Mouse (Mus musculus): ENCODE results near the gene Mbtps1.

Mbtps1 gene

DNA sequence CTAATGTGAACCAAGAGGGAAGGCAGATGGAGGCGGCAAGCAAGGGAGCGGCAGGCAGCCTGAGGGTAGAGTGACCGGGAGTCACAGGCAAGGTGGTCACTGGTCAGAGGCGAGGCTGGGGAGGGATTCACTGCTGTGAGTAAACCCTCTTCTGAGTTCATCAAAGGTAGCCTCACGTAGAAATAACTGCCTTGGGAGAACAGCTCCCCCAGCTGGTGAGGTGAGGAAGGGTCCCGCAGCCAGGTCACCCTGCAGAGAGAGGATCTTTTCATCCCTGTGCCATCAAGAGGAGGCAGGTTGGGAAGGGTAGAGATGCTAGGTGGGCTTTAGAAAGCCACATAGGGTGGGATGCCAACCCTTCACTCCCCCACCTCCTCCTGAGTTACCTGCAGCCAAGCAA lies 61.7 kb downstream of the Mbtps1 start:
- no peak for DNase-seq

DNA sequence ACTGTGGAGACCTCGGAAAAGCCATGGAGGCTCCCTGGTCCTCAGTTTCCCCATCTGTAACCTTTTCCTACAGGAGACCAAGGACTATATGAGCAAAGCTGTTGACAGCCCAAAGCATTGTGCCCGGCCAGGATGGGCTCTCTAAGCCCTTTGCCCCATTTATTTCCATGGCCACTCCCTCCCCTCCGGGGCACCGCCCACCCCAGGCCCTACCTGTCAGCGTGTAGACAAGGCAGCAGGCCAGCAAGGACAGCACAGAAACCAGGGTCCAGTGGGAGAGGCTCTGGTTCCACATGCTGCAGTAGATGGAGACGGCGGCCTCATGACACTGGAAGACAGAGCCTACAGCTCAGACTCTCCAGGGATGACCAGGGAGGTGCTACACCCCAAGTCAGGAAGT lies 71.4 kb downstream of the Mbtps1 start:
- DNase-seq = no peak

DNA sequence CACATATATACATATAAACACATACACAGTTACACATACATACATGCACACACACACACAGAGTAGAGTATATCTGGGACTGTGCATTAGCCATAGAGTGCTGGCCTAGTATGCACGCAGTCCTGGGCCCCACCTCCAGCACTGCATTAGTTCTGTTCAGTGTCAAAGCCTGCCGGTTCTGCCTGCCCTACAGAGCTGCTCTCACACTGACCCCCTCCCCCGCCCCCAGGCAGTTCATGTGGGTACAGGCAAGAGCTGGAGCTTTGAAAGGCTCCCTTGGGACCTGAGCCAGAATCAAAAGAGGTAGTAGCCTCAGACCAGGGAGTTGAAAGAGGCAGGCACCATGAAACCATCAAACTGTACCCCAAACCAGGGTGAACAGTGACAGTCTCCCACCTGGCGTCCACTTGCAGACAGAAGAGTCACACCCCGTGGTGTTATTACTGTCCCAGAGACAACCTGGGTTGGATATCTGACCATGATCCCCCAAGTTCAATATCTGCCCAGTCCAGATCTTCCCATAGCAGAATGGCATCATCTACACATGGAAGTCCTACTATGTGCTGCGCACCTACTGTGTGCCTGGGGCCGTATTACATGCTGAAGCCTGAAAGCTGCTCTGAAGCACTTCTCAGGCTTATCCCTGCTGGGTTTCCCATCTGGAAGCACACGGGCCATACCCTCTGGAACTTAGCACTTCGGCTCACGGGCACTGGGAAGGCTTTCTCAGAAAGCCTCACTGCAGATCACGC lies 74.2 kb downstream of the Mbtps1 start:
- DNase-seq = no peak

DNA sequence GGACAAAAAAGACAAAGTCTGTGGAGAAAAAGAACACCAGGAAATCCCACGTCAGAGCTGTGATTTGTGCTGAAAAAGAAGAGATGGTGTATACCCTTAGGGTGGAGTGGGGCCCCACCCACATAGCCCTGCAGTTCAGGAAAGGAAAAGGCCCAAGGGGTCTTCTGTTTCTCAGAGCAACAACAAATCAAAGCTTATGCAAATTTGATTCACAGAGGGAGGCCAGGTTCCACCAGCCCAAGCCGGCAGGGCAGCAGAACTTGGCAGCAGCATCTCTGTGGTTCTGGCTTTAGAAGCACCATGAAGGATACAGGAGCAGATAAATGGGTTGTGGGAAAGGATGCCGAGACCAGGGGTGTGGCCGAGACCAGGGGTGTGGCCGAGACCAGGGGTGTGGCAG lies 79.9 kb downstream of the Mbtps1 start:
- DNase-seq = no peak

DNA sequence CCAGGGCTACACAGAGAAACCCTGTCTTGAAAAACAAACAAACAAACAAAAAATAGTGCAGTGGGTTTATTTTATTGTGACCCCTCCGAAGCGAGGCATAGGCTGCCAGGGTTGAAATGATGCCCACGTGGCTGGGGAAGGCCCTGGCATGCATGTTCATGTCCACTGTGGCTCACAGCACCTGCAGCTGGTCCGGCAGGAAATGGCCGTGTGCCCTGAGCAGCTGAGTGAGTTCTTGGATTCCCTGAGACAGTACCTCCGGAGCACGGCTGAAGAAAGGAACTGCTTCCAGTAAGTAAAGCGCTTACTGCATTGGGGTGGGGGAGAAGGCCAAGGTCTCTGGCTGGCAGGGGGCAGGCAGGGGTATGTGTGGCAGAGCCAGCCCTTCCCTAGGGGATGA lies 90.4 kb downstream of the Mbtps1 start:
- DNase-seq = no peak

DNA sequence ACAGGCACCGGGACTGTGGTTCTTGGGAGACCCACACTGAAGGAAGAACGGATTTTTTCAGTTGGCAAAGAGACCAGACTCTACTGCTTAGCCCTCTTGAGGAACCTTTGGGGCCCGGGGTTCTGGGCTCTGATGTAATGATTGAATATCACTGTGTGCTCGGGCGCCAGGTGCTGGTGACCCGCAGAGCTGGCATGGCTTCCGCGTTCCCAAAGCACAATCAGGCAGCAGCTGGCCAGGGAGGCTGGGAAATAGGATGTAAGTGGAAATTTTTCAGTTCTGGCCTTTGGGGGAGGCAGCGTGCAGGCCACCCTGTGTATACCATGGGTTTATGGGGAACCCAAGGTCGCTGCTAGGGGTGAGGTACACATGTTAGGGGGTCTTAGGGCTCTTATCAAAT lies 91.7 kb downstream of the Mbtps1 start:
- no peak for DNase-seq

DNA sequence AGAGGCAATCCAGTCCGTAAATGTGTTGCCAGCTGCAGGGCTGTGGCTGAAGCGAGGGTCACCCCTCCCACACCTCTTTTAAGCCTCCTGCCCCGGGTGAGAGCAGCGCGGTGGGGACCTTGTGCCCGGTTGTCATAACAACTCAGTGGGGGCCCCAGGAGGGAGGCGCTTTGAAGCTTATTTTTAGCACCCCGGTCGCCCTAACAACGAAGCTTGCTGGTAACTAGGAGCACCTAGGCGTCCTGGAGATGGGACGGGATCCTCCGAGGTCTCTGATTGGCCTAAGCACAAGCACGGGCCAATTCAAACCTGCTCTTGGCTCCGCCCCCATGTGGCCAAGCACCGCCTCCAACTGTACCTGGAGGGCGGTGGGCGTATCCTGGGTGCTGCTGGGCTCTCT lies 92.4 kb downstream of the Mbtps1 start:
- DNase-seq = no peak

DNA sequence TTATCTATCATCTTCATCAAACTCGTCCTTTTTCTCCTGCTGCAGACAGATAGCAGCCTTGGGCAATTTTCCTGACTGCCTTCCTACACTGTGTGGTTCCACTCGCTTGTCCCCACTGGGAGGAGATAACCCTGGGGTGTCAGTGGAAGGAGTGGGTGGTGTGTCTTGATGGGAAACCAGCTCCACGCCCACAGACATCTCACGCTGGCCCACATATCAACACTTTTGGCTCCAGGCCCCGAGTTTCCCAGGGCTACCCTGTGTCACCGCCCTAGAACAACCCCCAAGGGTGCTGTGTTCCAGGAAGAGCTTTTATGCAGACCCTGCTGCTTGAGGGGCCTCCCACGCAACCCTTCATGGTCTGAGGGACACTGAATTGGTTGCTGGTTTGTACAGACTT lies 94.8 kb downstream of the Mbtps1 start:
- no peak for DNase-seq

DNA sequence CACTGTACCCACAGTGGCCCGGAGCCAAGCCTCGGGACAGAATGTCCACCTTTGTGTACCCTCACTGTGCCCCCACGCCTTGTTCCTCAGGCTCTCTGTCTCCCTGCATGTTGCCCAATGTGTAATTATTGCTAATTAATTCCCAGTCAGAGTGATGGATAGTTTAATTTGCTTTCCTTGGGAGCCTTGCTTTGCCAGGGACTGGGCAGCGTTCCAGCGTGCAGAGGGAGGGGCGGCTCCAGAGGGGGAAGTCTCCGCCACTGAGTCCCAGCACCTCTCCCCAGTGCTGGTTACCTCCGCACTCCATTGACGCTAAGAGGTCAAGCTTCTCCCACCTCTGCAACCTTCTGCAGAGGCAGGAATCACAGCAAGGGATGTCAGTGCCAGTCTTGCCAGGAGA lies 97.2 kb downstream of the Mbtps1 start:
- DNase-seq = no peak

DNA sequence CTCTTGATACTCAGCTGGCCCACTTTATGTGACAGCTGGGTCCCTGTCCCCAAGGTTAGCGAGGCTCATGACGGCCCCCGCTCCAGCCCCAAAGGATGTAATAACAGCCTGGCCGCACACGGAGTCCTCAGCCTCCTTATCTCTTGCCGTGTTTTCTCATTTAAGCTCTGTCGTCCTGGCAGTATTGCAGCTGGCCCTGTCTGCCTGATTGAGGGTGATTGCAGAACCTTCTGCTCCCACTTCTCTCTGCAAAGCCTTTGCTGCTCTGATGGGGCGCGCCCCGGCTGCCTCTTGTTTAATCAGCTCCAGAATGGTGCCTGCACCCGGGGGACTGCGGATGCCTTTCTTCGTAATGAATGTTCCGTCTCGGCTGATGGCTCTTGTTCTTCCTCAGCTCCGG lies 98.8 kb downstream of the Mbtps1 start:
- no peak for DNase-seq

All from cerebellum, adult 11 months (tissue).